Mouse (Mus musculus) limb, embryonic 13.5 days (tissue): Measurements from ENCODE around the gene 4930480E11Rik. TPM values are rescaled to one million over a fixed set of nuclear protein-coding genes. Genes with fewer than 3 reads are reported as not detected.
"Not testable (repeated sequence)": the region's sequence is repeated elsewhere in the genome, so short reads cannot be mapped to it uniquely, and the experiment has no call there.

Experiments
- ATAC-seq: fragments of 200-750 bp; cut with Nextera tagmentation; 2 replicates; pipeline ENCODE4 v1.8.0; 2017; ENCODE audit warnings: low read depth, moderate number of reproducible peaks, moderate TSS enrichment; ENCODE audit not compliant: low FRiP score
- H3K27ac ChIP-seq: fragments of 300-500 bp; sonication (generic); 2 replicates; pipeline ENCODE4 v1.5.1; 2015; ENCODE audit warnings: inconsistent platforms, mild to moderate bottlenecking, moderate library complexity
- H3K27me3 ChIP-seq: fragments of 300-500 bp; sonication (generic); 2 replicates; pipeline ENCODE4 v1.6.1; 2015; ENCODE audit warnings: mild to moderate bottlenecking, inconsistent platforms
- H3K36me3 ChIP-seq: fragments of 300-500 bp; sonication (generic); 2 replicates; pipeline ENCODE4 v1.6.1; 2015; ENCODE audit warnings: inconsistent platforms, mild to moderate bottlenecking, moderate library complexity
- H3K4me1 ChIP-seq: fragments of 300-500 bp; sonication (generic); 2 replicates; pipeline ENCODE4 v1.6.1; 2015; ENCODE audit warnings: inconsistent platforms
- H3K4me2 ChIP-seq: fragments of 300-500 bp; sonication (generic); replicated peaks from 2 replicates; pipeline ENCODE4 v1.6.1; 2015; ENCODE audit warnings: inconsistent platforms, mild to moderate bottlenecking, moderate library complexity
- H3K4me3 ChIP-seq: fragments of 300-500 bp; sonication (generic); 2 replicates; pipeline ENCODE4 v1.5.1; 2015; ENCODE audit warnings: moderate library complexity, mild to moderate bottlenecking, inconsistent platforms
- H3K9ac ChIP-seq: fragments of 300-500 bp; sonication (generic); 2 replicates; pipeline ENCODE4 v1.6.1; 2015; ENCODE audit warnings: mild to moderate bottlenecking, inconsistent platforms
- H3K9me3 ChIP-seq: fragments of 300-500 bp; sonication (generic); 2 replicates; pipeline ENCODE4 v1.6.1; 2016; ENCODE audit warnings: inconsistent platforms
- WGBS: fragments of 180-500 bp; shearing (Covaris S2); methylation state at CpG from one replicate; pipeline ENCODE4 v1.1.7; 2015; 5-methylcytosine and 5-hydroxymethylcytosine counted together
- polyA plus RNA-seq: library from polyadenylated mRNA; unstranded; fragments of >200 nt; fragmentation: Nextera tagmentation; extraction: Ambion mirVana; gene quantifications from 2 replicates; pipeline ENCODE4 v1.2.1, GENCODE M21; 2015

The 4930480E11Rik gene
- not detected in 2 replicates for polyA plus RNA-seq

GRCm38 (mm10) chrX:78369343-78369742 lies at the start of gene 4930480E11Rik:
Gene 4930480E11Rik (plus strand): TSS chrX:78369643.
- Histone ChIP-seq H3K9ac (no peak within 1 kb of the TSS), H3K4me3 (no peak within 1 kb of the TSS), H3K4me2 (no peak within 1 kb of the TSS), H3K27ac (no peak within 1 kb of the TSS), H3K36me3 (no peaks in the 10 kb centered on the region), H3K9me3 (no peaks in the 10 kb centered on the region), H3K27me3 (no peaks in the 10 kb centered on the region), H3K4me1 (no peaks in the 10 kb centered on the region)
- WGBS = 46% methylated on average over 1 of the region's 1 CpGs
- no peak for ATAC-seq

GRCm38 (mm10) chrX:78403346-78403745 lies 33.9 kb downstream of the 4930480E11Rik start:
- not testable (repeated sequence) for H3K36me3 ChIP-seq, H3K4me1 ChIP-seq, ATAC-seq, H3K4me2 ChIP-seq, H3K27ac ChIP-seq, H3K4me3 ChIP-seq, H3K9me3 ChIP-seq, H3K9ac ChIP-seq, H3K27me3 ChIP-seq
- 79% methylated on average over 2 of the region's 2 CpGs for WGBS

Other genes starting within 250 kb of the 4930480E11Rik start
- gene Gm5938, start 244.2 kb upstream of the 4930480E11Rik start, polyA plus RNA-seq = not detected in 2 replicates
- not detected in 2 replicates for gene Obp1b, start 182.9 kb upstream of the 4930480E11Rik start, polyA plus RNA-seq
- gene Gm14743, start 123.7 kb upstream of the 4930480E11Rik start, polyA plus RNA-seq = not detected in 2 replicates
- gene Prrg1, start 214.3 kb downstream of the 4930480E11Rik start, polyA plus RNA-seq = 14.1 and 14.6 TPM in 2 replicates